Mouse (Mus musculus) small intestine, adult 2 months (tissue): ENCODE measurements at regions not wholly inside any gene's neighbourhood (a gene's known extent, or its start where the extent isn't known, plus 50 kb on each side); places are given as distances from the start of the nearest gene placed in this dataset.

ENCODE experiments used
- H3K27ac ChIP-seq: fragments of 200-500 bp; 2 replicates; pipeline ENCODE4 v1.5.1; 2012; ENCODE audit warnings: low read depth, low read length, control low read depth, inconsistent platforms; ENCODE audit not compliant: insufficient read depth
- H3K27me3 ChIP-seq: fragments of 200-500 bp; 2 replicates; pipeline ENCODE4 v1.6.1; 2012; ENCODE audit warnings: mild to moderate bottlenecking, moderate library complexity, low read length, inconsistent platforms; ENCODE audit not compliant: control insufficient read depth, insufficient read depth
- H3K36me3 ChIP-seq: fragments of 200-500 bp; 2 replicates; pipeline ENCODE4 v1.6.1; 2012; ENCODE audit warnings: mild to moderate bottlenecking, low read length, control low read depth, inconsistent platforms; ENCODE audit not compliant: control insufficient read depth, insufficient read depth
- H3K4me1 ChIP-seq: fragments of 200-500 bp; 2 replicates; pipeline ENCODE4 v1.6.1; 2012; ENCODE audit warnings: low read length, inconsistent platforms, mixed read lengths; ENCODE audit not compliant: control insufficient read depth, insufficient read depth, insufficient read length
- H3K4me3 ChIP-seq: fragments of 200-500 bp; 2 replicates; pipeline ENCODE4 v1.5.1; 2012; ENCODE audit warnings: low read depth, mild to moderate bottlenecking, control low read depth, inconsistent platforms, low read length, moderate library complexity
- CTCF ChIP-seq: fragments of 200-500 bp; IDR thresholded peaks from 2 replicates; pipeline ENCODE4 v1.5.1; 2012; ENCODE audit warnings: low read depth, mild to moderate bottlenecking, control low read depth, inconsistent platforms, low read length, moderate library complexity, mixed read lengths; ENCODE audit not compliant: insufficient replicate concordance, insufficient read length; ENCODE audit errors: extremely low read depth
- POLR2A ChIP-seq: fragments of 200-500 bp; IDR thresholded peaks from 2 replicates; pipeline ENCODE4 v1.6.1; 2012; ENCODE audit warnings: low read depth, mild to moderate bottlenecking, control low read depth, inconsistent platforms, low read length, moderate library complexity
- WGBS: fragments of 180-500 bp; shearing (Covaris S2); methylation state at CpG from one replicate; pipeline ENCODE4 v1.1.7; 2018; 5-methylcytosine and 5-hydroxymethylcytosine counted together

GRCm38 (mm10) chr13:28671543-28671942 lies 282.0 kb downstream of the Sox4 start:
- H3K4me1 ChIP-seq = no peaks in the 10 kb centered on the region
- WGBS = 80% methylated on average over 11 of the region's 11 CpGs
- no peaks in the 10 kb centered on the region for H3K36me3 ChIP-seq
- H3K27ac ChIP-seq = no peak overlapping the region
- H3K27me3 ChIP-seq = no peaks in the 10 kb centered on the region
- no peak overlapping the region for H3K4me3 ChIP-seq
- TF ChIP-seq CTCF (no peak), POLR2A (no peak)

GRCm38 (mm10) chr13:28669832-28670585 lies 283.5 kb downstream of the Sox4 start:
- no peaks in the 10 kb centered on the region for H3K36me3 ChIP-seq
- no peaks in the 10 kb centered on the region for H3K4me1 ChIP-seq
- H3K27ac ChIP-seq = no peak overlapping the region
- TF ChIP-seq CTCF = no peak
- no peak for TF ChIP-seq POLR2A
- no peaks in the 10 kb centered on the region for H3K27me3 ChIP-seq
- WGBS = 90% methylated on average over 4 of the region's 4 CpGs
- H3K4me3 ChIP-seq = no peak overlapping the region

GRCm38 (mm10) chr13:28666832-28667231 lies 286.7 kb downstream of the Sox4 start:
- TF ChIP-seq CTCF (no peak), POLR2A (no peak)
- Histone ChIP-seq H3K36me3 (no peaks in the 10 kb centered on the region), H3K27me3 (no peaks in the 10 kb centered on the region), H3K4me3 (no peak overlapping the region), H3K4me1 (no peaks in the 10 kb centered on the region), H3K27ac (no peak overlapping the region)
- WGBS = 64% methylated on average over 3 of the region's 3 CpGs

- H3K4me1 ChIP-seq = no peaks in the 10 kb centered on the region
- 77% methylated on average over 5 of the region's 5 CpGs for WGBS
- no peaks in the 10 kb centered on the region for H3K36me3 ChIP-seq
Measured at GRCm38 (mm10) chr13:28665150-28665549, 288.4 kb downstream of the Sox4 start.

GRCm38 (mm10) chr13:28664698-28665097 lies 288.8 kb downstream of the Sox4 start:
- WGBS = 50% methylated on average over 4 of the region's 4 CpGs

More at GRCm38 (mm10) chr13:28665150-28665549, 288.4 kb downstream of the Sox4 start:
- Histone ChIP-seq H3K27ac (no peak overlapping the region), H3K4me3 (no peak overlapping the region), H3K27me3 (no peaks in the 10 kb centered on the region)
- TF ChIP-seq POLR2A = no peak
- no peak for TF ChIP-seq CTCF

GRCm38 (mm10) chr13:28663950-28664681 lies 289.4 kb downstream of the Sox4 start:
- Histone ChIP-seq H3K36me3 (no peaks in the 10 kb centered on the region), H3K4me3 (no peak overlapping the region), H3K4me1 (peaks cover 1% of the 10 kb centered on the region; the same call in 1 of the 2 replicates), H3K27ac (no peak overlapping the region), H3K27me3 (no peaks in the 10 kb centered on the region)
- 75% methylated on average over 7 of the region's 7 CpGs for WGBS
- no peak for TF ChIP-seq CTCF
- no peak for TF ChIP-seq POLR2A

More at GRCm38 (mm10) chr13:28664698-28665097, 288.8 kb downstream of the Sox4 start:
- TF ChIP-seq POLR2A = no peak
- TF ChIP-seq CTCF = no peak
- H3K36me3 ChIP-seq = no peaks in the 10 kb centered on the region
- H3K27me3 ChIP-seq = no peaks in the 10 kb centered on the region
- no peak overlapping the region for H3K4me3 ChIP-seq
- no peak overlapping the region for H3K27ac ChIP-seq
- H3K4me1 ChIP-seq = no peaks in the 10 kb centered on the region

GRCm38 (mm10) chr13:28663459-28663858 lies 290.1 kb downstream of the Sox4 start:
- TF ChIP-seq CTCF = no peak
- TF ChIP-seq POLR2A = no peak
- 18% methylated on average over 5 of the region's 5 CpGs for WGBS
- Histone ChIP-seq H3K4me3 (no peak overlapping the region), H3K36me3 (no peaks in the 10 kb centered on the region), H3K4me1 (peaks cover 1% of the 10 kb centered on the region; the same call in 1 of the 2 replicates), H3K27me3 (no peaks in the 10 kb centered on the region), H3K27ac (no peak overlapping the region)
